Mouse (Mus musculus): Measurements from ENCODE around the gene Idi1.
"Not testable (repeated sequence)": the region's sequence is repeated elsewhere in the genome, so short reads cannot be mapped to it uniquely, and the experiment has no call there.

Idi1 gene

GRCm38 (mm10) chr13:8888603-8889002, 3.3 kb downstream of the Idi1 start:
- no peak for DNase-seq (ENCODE audit: low spot score)

GRCm38 (mm10) chr13:8905986-8906385, 20.7 kb downstream of the Idi1 start:
- not testable (repeated sequence) for DNase-seq (ENCODE audit: low spot score)

GRCm38 (mm10) chr13:8913890-8914289, 28.6 kb downstream of the Idi1 start:
- not testable (repeated sequence) for DNase-seq (ENCODE audit: low spot score)

- no peak for DNase-seq (ENCODE audit: low spot score)
Observed at GRCm38 (mm10) chr13:8933499-8933898, 48.2 kb downstream of the Idi1 start.

GRCm38 (mm10) chr13:8937611-8938140, 52.4 kb downstream of the Idi1 start:
- not testable (repeated sequence) for DNase-seq (ENCODE audit: low spot score)

GRCm38 (mm10) chr13:8941110-8941509, 55.8 kb downstream of the Idi1 start:
- not testable (repeated sequence) for DNase-seq (ENCODE audit: low spot score)

- not testable (repeated sequence) for DNase-seq (ENCODE audit: low spot score)
Observed at GRCm38 (mm10) chr13:8941701-8942100, 56.4 kb downstream of the Idi1 start.

Data from yolk sac, embryonic 10.5 days (tissue).